Mouse (Mus musculus) heart, embryonic 14.5 days (tissue): ENCODE data around the gene Gm10563. TPM values are rescaled to one million over a fixed set of nuclear protein-coding genes. Genes with fewer than 3 reads are reported as not detected.
"Not testable (repeated sequence)": the region's sequence is repeated elsewhere in the genome, so short reads cannot be mapped to it uniquely, and the experiment has no call there.

ENCODE experiments used
- ATAC-seq: fragments of 200-750 bp; cut with Nextera tagmentation; 2 replicates; pipeline ENCODE4 v1.8.0; 2017; ENCODE audit warnings: low read depth, moderate TSS enrichment; ENCODE audit not compliant: insufficient number of reproducible peaks, insufficient read depth, low FRiP score
- H3K27ac ChIP-seq, 2 experiments: fragments of 200-500 bp in 1 of 2; fragments of 300-500 bp in 1 of 2; sonication (generic) in 1 of 2; replicated peaks in 1 of 2; 2 replicates each; pipeline ENCODE4 v1.5.1; 2012 to 2014; ENCODE audit warnings: low read depth in 2 of 2, low read length in 2 of 2, control low read depth in 1 of 2, mild to moderate bottlenecking in 1 of 2, mixed read lengths in 1 of 2; ENCODE audit not compliant: control insufficient read depth in 1 of 2, insufficient read depth in 1 of 2
- H3K27me3 ChIP-seq: fragments of 300-500 bp; sonication (generic); 2 replicates; pipeline ENCODE4 v1.6.1; 2014; ENCODE audit warnings: mild to moderate bottlenecking, low read length, control low read depth; ENCODE audit not compliant: control insufficient read depth, insufficient read depth
- H3K36me3 ChIP-seq: fragments of 300-500 bp; sonication (generic); 2 replicates; pipeline ENCODE4 v1.6.1; 2014; ENCODE audit warnings: mild to moderate bottlenecking, control low read depth, low read length, mixed read lengths; ENCODE audit not compliant: control insufficient read depth, insufficient read depth
- H3K4me1 ChIP-seq, 2 experiments: fragments of 200-500 bp in 1 of 2; fragments of 300-500 bp in 1 of 2; sonication (generic) in 1 of 2; 2 replicates each; pipeline ENCODE4 v1.6.1; 2012 to 2014; ENCODE audit warnings: low read length in 2 of 2, control low read depth in 1 of 2, mixed read lengths in 1 of 2; ENCODE audit not compliant: control insufficient read depth in 2 of 2, insufficient read depth in 2 of 2
- H3K4me2 ChIP-seq: fragments of 300-500 bp; sonication (generic); 2 replicates; pipeline ENCODE4 v1.6.1; 2014; ENCODE audit warnings: mild to moderate bottlenecking, low read length
- H3K4me3 ChIP-seq, 2 experiments: fragments of 200-500 bp in 1 of 2; fragments of 300-500 bp in 1 of 2; sonication (generic) in 1 of 2; 2 replicates each; pipeline ENCODE4 v1.5.1; 2012 to 2014; ENCODE audit warnings: low read length in 2 of 2, mild to moderate bottlenecking in 2 of 2, control low read depth in 1 of 2, low read depth in 1 of 2, moderate library complexity in 1 of 2; ENCODE audit not compliant: control insufficient read depth in 1 of 2, insufficient read depth in 1 of 2
- H3K9ac ChIP-seq: fragments of 300-500 bp; sonication (generic); 2 replicates; pipeline ENCODE4 v1.6.1; 2014; ENCODE audit warnings: mild to moderate bottlenecking, low read length
- H3K9me3 ChIP-seq: fragments of 300-500 bp; sonication (generic); 2 replicates; pipeline ENCODE4 v1.6.1; 2016; ENCODE audit warnings: low read length, control low read depth; ENCODE audit not compliant: control insufficient read depth
- whole genome bisulfite sequencing: fragments of 180-500 bp; shearing (Covaris S2); extraction: QIAGEN DNeasy Blood & Tissue Kit; methylation state at CpG from one replicate; pipeline ENCODE4 v1.1.7; 2014; 5-methylcytosine and 5-hydroxymethylcytosine counted together
- polyA plus RNA-seq: library from polyadenylated mRNA; unstranded; fragments of >200 nt; fragmentation: Nextera tagmentation; extraction: Ambion mirVana; gene quantifications from 2 replicates; pipeline ENCODE4 v1.2.1, GENCODE M21; 2014

The Gm10563 gene
- polyA plus RNA-seq = not detected in 2 replicates

DNA sequence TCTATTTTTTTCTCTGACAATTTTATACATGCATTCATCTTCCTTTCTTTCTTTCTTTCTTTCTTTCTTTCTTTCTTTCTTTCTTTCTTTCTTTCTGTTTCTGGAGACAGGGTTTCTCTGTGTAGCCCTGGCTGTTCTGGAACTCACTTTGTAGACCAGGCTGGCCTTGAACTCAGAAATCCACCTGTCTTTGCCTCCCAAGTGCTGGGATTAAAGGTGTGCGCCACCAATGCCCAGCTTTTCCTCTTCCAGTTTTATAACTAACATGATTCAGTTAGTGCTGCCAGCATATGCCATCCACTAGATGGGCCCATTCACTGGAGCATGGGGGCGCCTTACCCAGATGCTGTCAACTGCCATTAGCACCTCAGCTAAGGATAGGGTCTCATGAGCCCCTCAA, at the start of gene Gm10563:
TSS of gene Gm10563 (minus strand) at position 101 of the 400 bp plus-strand sequence.
- not testable (repeated sequence) for H3K4me3 ChIP-seq, H3K9me3 ChIP-seq, H3K9ac ChIP-seq, H3K4me2 ChIP-seq, H3K27me3 ChIP-seq, ATAC-seq, H3K27ac ChIP-seq, H3K4me1 ChIP-seq
- WGBS = 89% methylated on average over 2 of the region's 2 CpGs
- peaks cover 93% of the 10 kb centered on the region for H3K36me3 ChIP-seq

DNA sequence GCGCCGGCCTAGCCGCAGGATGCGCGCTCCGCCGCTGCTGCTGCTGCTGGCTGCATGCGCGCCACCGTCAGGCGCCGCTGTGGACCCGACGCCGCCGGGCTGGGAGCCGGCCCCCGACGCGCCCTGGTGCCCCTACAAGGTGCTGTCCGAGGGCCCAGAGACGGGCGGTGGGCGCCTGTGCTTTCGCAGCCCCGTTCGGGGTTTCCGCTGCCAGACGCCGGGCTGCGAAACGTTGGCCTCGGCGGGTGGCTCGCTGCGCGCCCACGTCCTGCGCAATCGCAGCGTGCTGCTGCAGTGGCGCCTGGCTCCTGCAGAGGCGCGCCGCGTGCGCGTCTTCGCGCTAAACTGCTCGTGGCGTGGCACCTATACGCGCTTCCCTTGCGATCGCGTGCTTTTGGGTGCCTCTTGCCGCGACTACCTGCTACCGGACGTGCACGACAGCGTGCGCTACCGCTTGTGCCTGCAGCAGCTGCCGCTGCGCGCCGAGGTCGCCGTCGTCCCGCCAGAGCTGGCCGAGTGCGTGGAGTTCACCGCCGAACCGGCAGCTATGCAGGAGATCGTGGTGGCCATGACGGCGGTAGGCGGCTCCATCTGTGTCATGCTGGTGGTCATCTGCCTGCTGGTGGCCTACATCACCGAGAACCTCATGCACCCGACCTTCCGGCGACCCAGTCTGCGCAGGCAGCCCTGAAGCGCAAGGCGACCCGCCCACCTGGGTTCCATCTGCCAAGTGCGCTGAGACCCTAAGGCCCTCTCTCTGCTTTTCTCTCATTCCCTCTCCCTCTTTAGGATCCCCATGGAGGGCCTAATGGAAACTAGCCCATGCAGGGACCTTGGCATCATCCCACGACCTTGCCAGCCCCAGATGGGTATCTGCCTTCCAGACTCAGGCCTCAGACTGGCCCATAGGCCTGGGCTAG, 49.5 kb upstream of the Gm10563 start:
- 2% methylated on average over 92 of the region's 92 CpGs for WGBS
- peak; percentile 59 for ATAC-seq
- no peaks in the 10 kb centered on the region for H3K36me3 ChIP-seq
- H3K4me3 ChIP-seq = peak overlapping the region; percentile 60 to 61
- no peak overlapping the region for H3K27ac ChIP-seq
- peaks cover 17% of the 10 kb centered on the region; the same call in 1 of the 2 replicates for H3K27me3 ChIP-seq
- H3K4me2 ChIP-seq = peak overlapping the region; percentile 97
- H3K9me3 ChIP-seq = no peaks in the 10 kb centered on the region
- H3K9ac ChIP-seq = peak overlapping the region; percentile 74
- peaks cover 0 to 3% of the 10 kb centered on the region in 2 experiments; a peak in 3 of 4 replicates for H3K4me1 ChIP-seq

DNA sequence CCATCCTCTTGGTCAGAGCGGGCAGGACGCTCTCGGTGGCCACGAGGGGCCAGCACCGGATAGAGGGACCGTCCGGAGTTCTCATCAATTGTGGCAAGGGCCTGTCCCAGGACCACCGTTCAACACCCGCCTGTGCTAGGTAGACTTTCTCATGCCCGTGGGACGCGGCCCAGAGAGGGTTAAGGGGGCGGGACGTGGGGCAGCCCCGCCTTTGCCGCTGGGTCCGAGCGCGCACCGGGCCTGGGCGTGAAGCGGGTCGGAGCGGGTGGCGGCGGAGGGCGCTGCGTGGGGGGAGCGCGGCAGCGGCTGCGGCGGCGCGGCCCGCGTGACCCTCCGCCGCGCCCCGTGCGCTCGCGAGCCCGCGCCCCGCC, 48.9 kb upstream of the Gm10563 start, which contains the start of gene Fndc10:
TSS of gene Fndc10 (plus strand) at position 232 of the 371 bp plus-strand sequence.
- Histone ChIP-seq H3K27ac (no peak within 1 kb of the TSS), H3K27me3 (peaks cover 17% of the 10 kb centered on the region; the same call in 1 of the 2 replicates), H3K4me3 (peak within 1 kb of the TSS; percentile 60 to 61), H3K36me3 (no peaks in the 10 kb centered on the region), H3K4me1 (peaks cover 0 to 3% of the 10 kb centered on the region in 2 experiments; a peak in 3 of 4 replicates), H3K9ac (peak within 1 kb of the TSS; percentile 74), H3K4me2 (peak within 1 kb of the TSS; percentile 97), H3K9me3 (no peaks in the 10 kb centered on the region)
- 0% methylated on average over 22 of the region's 47 CpGs for WGBS
- ATAC-seq = peak; percentile 44

DNA sequence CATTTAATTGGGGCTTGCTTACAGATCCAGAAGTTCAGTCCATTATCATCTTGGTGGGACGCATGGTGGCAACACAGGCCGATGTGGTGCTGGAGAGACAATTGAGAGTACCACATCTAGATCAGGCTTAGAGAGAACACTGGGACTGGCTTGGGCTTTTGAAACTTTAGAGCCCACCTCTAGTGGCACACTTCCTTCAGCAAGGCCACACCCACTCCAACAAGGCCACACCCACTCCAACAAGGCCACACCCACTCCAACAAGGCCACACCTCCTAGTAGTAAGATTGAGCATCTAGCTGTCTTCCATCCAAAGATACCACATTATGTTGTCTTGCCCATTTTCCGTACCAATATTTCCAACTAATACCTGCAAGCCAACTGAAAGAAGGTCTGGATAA, 47.2 kb upstream of the Gm10563 start:
- Histone ChIP-seq H3K27me3 (peaks cover 17% of the 10 kb centered on the region; the same call in 1 of the 2 replicates), H3K9me3 (no peaks in the 10 kb centered on the region), H3K4me3 (no peak overlapping the region), H3K27ac (no peak overlapping the region), H3K4me1 (peaks cover 0 to 3% of the 10 kb centered on the region in 2 experiments; a peak in 3 of 4 replicates), H3K9ac (no peak overlapping the region), H3K36me3 (no peaks in the 10 kb centered on the region), H3K4me2 (no peak overlapping the region)
- 88% methylated on average over 3 of the region's 3 CpGs for WGBS
- ATAC-seq = no peak

DNA sequence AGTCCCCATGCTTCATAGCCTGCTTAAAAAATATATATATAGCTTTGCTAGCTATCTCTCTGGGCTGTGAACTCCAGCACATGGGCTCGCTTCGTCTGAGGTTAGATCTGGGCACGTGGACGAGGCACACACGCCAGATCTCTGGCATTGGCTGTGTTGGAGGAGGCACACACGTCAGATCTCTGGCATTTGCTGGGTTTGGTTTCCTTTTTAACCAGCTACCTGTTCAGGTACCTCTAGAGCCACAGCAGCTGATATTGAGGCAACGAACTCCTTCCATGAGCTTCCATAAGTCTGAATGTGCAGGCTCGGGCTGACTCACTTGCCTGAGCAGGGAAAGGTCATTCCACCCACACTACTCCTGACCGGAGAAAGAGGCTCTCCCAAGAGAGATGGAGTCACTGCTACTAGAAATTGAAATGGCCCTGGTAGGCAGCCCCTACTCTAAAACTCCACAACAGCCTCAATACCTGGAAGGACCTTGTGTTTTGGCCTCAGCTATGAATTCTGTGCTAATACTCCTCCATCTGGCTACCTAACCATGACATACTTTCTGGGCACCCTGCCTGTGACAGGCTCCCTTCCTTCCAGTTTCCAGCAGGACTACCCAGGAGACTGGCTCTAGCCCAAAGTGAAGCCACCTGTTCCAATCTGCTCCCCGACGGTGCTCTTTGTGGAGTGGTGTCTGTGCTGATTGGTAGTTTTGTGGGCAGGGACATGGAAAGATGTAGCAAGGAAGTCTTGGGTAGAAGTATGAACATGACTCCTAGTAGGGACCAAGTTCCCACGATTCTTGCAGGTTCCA, 45.6 kb upstream of the Gm10563 start:
- no peak for ATAC-seq
- WGBS = 72% methylated on average over 12 of the region's 12 CpGs
- no peak overlapping the region for H3K4me3 ChIP-seq

DNA sequence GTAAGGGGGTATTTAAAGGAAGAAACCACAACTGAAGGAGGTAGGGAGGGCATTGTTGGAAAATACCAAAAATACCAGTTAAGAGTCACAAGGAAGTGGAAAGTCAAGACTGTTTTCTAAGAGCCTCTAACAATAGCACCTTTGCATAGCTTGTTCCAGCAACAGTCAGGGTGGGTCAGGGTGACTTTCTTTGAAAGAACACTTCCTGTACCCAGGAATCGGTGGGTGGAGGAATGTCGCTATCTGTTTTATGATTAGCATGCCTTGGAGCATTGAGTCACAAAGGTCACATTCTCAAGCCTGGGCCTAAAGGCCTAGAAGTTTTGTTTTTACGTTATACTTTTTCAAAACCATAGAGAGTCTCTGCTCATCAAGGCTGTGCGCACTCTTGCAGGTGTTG, 42.6 kb upstream of the Gm10563 start:
- not testable (repeated sequence) for H3K36me3 ChIP-seq, H3K4me3 ChIP-seq, ATAC-seq, H3K4me1 ChIP-seq, H3K9ac ChIP-seq, H3K4me2 ChIP-seq, H3K9me3 ChIP-seq, H3K27me3 ChIP-seq, H3K27ac ChIP-seq
- 71% methylated on average over 4 of the region's 4 CpGs for WGBS

More for the DNA sequence above, 45.6 kb upstream of the Gm10563 start:
- no peak overlapping the region for H3K9ac ChIP-seq
- H3K27ac ChIP-seq = no peak overlapping the region
- H3K4me2 ChIP-seq = no peak overlapping the region
- peaks cover 12% of the 10 kb centered on the region; the same call in 1 of the 2 replicates for H3K27me3 ChIP-seq
- no peaks in the 10 kb centered on the region for H3K9me3 ChIP-seq
- no peaks in the 10 kb centered on the region; a peak in 2 of 4 replicates for H3K4me1 ChIP-seq
- no peaks in the 10 kb centered on the region for H3K36me3 ChIP-seq

DNA sequence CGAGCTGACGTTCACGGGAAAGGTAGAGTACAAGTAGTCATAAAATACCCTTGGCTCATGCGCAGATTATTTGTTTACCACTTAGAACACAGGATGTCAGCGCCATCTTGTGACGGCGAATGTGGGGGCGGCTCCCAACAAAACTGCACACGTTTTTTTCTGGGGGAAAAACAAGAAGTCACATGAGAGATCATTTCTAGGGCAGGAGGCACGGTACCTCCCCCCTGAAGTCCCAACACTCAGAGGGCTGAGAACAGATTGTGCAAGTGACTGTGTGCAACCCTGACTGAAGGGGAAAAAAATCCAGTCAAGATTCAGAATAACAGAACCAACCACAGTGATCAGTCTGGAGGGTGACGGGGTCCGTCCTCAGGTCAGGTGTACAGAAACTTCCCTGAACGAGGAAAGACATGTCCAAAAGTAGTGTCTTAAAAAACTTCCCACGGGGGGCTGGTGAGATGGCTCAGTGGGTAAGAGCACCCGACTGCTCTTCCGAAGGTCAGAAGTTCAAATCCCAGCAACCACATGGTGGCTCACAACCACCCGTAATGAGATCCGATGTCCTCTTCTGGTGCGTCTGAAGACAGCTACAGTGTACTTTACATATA, 38.6 kb upstream of the Gm10563 start:
- 89% methylated on average over 15 of the region's 19 CpGs for WGBS
- ATAC-seq = not testable (repeated sequence)

More for the DNA sequence above, 38.6 kb upstream of the Gm10563 start:
- H3K36me3 ChIP-seq, H3K27me3 ChIP-seq, H3K9ac ChIP-seq, H3K4me1 ChIP-seq, H3K27ac ChIP-seq, H3K4me2 ChIP-seq, H3K9me3 ChIP-seq, H3K4me3 ChIP-seq: not testable (repeated sequence)
